Mouse (Mus musculus) myocyte (in vitro differentiated cells): Measurements from ENCODE around the gene Prkcb.

Experiments used
- CEBPB ChIP-seq: IDR thresholded peaks from 2 replicates; pipeline ENCODE4 v1.6.1; 2011; ENCODE audit warnings: mild to moderate bottlenecking, moderate library complexity; ENCODE audit not compliant: poor library complexity, insufficient read depth, severe bottlenecking
- E2F4 ChIP-seq: IDR thresholded peaks from one replicate; pipeline ENCODE4 v1.6.1; 2011; ENCODE audit warnings: mild to moderate bottlenecking, control low read depth, moderate library complexity; ENCODE audit not compliant: insufficient read depth
- MAX ChIP-seq: IDR thresholded peaks from one replicate; pipeline ENCODE4 v1.6.1; 2011; ENCODE audit warnings: low read depth, mild to moderate bottlenecking, control low read depth
- MYOD1 ChIP-seq, 3 experiments: IDR thresholded peaks; one replicate each; pipeline ENCODE4 v1.6.1; 2011; ENCODE audit warnings: control low read depth in 2 of 3, low read depth in 2 of 3, mild to moderate bottlenecking in 2 of 3, moderate library complexity in 1 of 3; ENCODE audit not compliant: insufficient read length in 2 of 3, control insufficient read depth in 1 of 3
- MYOG ChIP-seq, 3 experiments: IDR thresholded peaks; one replicate each; pipeline ENCODE4 v1.6.1; 2011; ENCODE audit warnings: control low read depth in 2 of 3, low read depth in 2 of 3, mild to moderate bottlenecking in 2 of 3; ENCODE audit not compliant: insufficient read length in 2 of 3, control insufficient read depth in 1 of 3, insufficient read depth in 1 of 3
- POLR2A ChIP-seq: IDR thresholded peaks from one replicate; pipeline ENCODE4 v1.6.1; 2011; ENCODE audit warnings: low read depth, mild to moderate bottlenecking, control low read depth, moderate library complexity; ENCODE audit not compliant: insufficient read length
- POLR2AphosphoS2 ChIP-seq: IDR thresholded peaks from one replicate; pipeline ENCODE4 v1.6.1; 2011; ENCODE audit warnings: low read depth, control low read depth; ENCODE audit not compliant: insufficient read length
- REST ChIP-seq: IDR thresholded peaks from one replicate; pipeline ENCODE4 v1.6.1; 2011; ENCODE audit warnings: mild to moderate bottlenecking, control low read depth, moderate library complexity; ENCODE audit not compliant: insufficient read depth, insufficient read length
- SRF ChIP-seq: IDR thresholded peaks from one replicate; pipeline ENCODE4 v1.6.1; 2011; ENCODE audit warnings: low read depth; ENCODE audit not compliant: control insufficient read depth, insufficient read length
- TCF12 ChIP-seq: IDR thresholded peaks from one replicate; pipeline ENCODE4 v1.6.1; 2011; ENCODE audit warnings: mild to moderate bottlenecking, control low read depth; ENCODE audit not compliant: poor library complexity, insufficient read depth, severe bottlenecking
- USF1 ChIP-seq: IDR thresholded peaks from one replicate; pipeline ENCODE4 v1.6.1; 2011; ENCODE audit warnings: low read depth, mild to moderate bottlenecking, control low read depth, moderate library complexity

DNA sequence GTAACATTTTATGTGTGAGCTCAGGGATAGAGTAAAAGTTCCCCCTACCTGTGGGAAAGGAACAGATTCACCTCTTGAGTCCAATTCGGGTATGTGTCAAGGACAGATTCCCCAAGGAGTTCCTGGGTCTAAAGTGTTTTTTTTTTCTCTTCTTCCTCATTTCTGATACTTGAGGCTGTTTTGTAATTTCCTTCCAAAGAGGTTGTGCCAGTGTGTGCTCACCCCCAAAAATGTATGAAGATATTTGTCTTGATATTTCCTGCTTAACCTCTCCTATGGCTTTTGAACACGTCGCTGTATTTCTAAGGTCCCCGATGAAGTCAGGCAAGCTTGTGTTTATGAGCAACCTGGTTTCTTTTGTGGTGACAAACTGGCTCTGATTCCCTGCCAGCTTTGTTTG lies 30.0 kb upstream of the Prkcb start:
- no peak for TF ChIP-seq POLR2A
- TF ChIP-seq TCF12 = no peak
- TF ChIP-seq USF1 = no peak
- no peak for TF ChIP-seq CEBPB
- TF ChIP-seq MYOD1 (IDR thresholded peaks at IDR 0.05; ENCODE audit: control insufficient read depth in 1 of 3, insufficient read length in 2 of 3, low read depth in 2 of 3) = no peak
- TF ChIP-seq POLR2AphosphoS2 = no peak
- no peak for TF ChIP-seq MAX
- no peak for TF ChIP-seq E2F4
- no peak for TF ChIP-seq MYOG (IDR thresholded peaks at IDR 0.05; ENCODE audit: control insufficient read depth in 1 of 3, insufficient read depth in 1 of 3, insufficient read length in 2 of 3, low read depth in 2 of 3)
- no peak for TF ChIP-seq SRF
- TF ChIP-seq REST = no peak
